10 mouse cellular contexts compared by ENCODE assay signal in genomic region chr8:94561256-94561655, GRCm38 (mm10). TPM values are rescaled to one million over a fixed set of nuclear protein-coding genes. Genes with fewer than 3 reads are reported as not detected.
A peak's percentile ranks its signal among the peaks of the same experiment; 100 is the strongest.
DNase-seq lines count a peak whose midpoint lies in the region; ATAC-seq and TF ChIP-seq lines count a peak whose summit lies in the region.
"Had no signal": no experiment of that assay in that cellular context is flagged by ENCODE, and none has a peak within 500 bp of the region (broad histone marks: within the 10 kb centered on the region; RNA-seq: fewer than 3 reads in every experiment).

No protein-coding gene starts in this region.

- no peak for TF ChIP-seq CTCF in liver, postnatal 0 days (IDR thresholded peaks at IDR 0.05; ENCODE audit: low read depth)

- no peak overlapping the region for H3K4me2 ChIP-seq in forebrain, embryonic 14.5 days (ENCODE audit: low read length)
- H3K4me2 ChIP-seq in midbrain, embryonic 11.5 days, result no peak overlapping the region
- no peak overlapping the region for H3K4me2 ChIP-seq in liver, postnatal 0 days (ENCODE audit: low read depth, low read length)
- H3K4me2 ChIP-seq: heart, embryonic 11.5 days had no signal

- no peak overlapping the region for H3K9ac ChIP-seq in forebrain, embryonic 14.5 days (ENCODE audit: low read length)
- peak overlapping the region; percentile 6; the same call in 1 of the 2 replicates for H3K9ac ChIP-seq in midbrain, embryonic 11.5 days (ENCODE audit: low read length)
- no peak overlapping the region for H3K9ac ChIP-seq in liver, postnatal 0 days (replicated peaks)

- no peak overlapping the region for H3K4me3 ChIP-seq in forebrain, embryonic 14.5 days (ENCODE audit: low read depth, low read length)
- no peak overlapping the region for H3K4me3 ChIP-seq in midbrain, embryonic 11.5 days (ENCODE audit: low read depth, low read length)
- H3K4me3 ChIP-seq in liver, postnatal 0 days (ENCODE audit: low read depth, low read length), result no peak overlapping the region

- ATAC-seq in forebrain, embryonic 14.5 days, result peak; percentile 80
- ATAC-seq in midbrain, embryonic 11.5 days (ENCODE audit: low FRiP score), result peak; percentile 86
- ATAC-seq in liver, postnatal 0 days, result no peak
- ATAC-seq: inflammation-experienced regulatory T-cells, adult 6 months had no signal

- WGBS in forebrain, embryonic 14.5 days, result 24% methylated on average over 5 of the region's 5 CpGs
- 19% methylated on average over 5 of the region's 5 CpGs for WGBS in midbrain, embryonic 11.5 days
- WGBS in liver, postnatal 0 days (ENCODE audit: insufficient replicate concordance), result 74% methylated on average over 5 of the region's 5 CpGs

- peak overlapping the region; percentile 39; the same call in 1 of the 2 replicates for H3K27ac ChIP-seq in forebrain, embryonic 14.5 days (ENCODE audit: low read depth, low read length)
- H3K27ac ChIP-seq in midbrain, embryonic 11.5 days (ENCODE audit: low read depth, low read length), result no peak overlapping the region
- H3K27ac ChIP-seq in liver, postnatal 0 days (ENCODE audit: low read depth), result no peak overlapping the region

- H3K27me3 ChIP-seq in forebrain, embryonic 14.5 days (replicated peaks; ENCODE audit: control insufficient read depth, insufficient read depth, low read length), result no peaks in the 10 kb centered on the region
- peaks cover 7% of the 10 kb centered on the region; the same call in 1 of the 2 replicates for H3K27me3 ChIP-seq in midbrain, embryonic 11.5 days (ENCODE audit: control insufficient read depth, insufficient read depth, low read length)
- no peaks in the 10 kb centered on the region for H3K27me3 ChIP-seq in liver, postnatal 0 days (ENCODE audit: insufficient read depth, low read length)

- H3K9me3 ChIP-seq in forebrain, embryonic 14.5 days (replicated peaks; ENCODE audit: control insufficient read depth, low read length), result no peaks in the 10 kb centered on the region
- no peaks in the 10 kb centered on the region for H3K9me3 ChIP-seq in midbrain, embryonic 11.5 days (ENCODE audit: control insufficient read depth, low read length)
- no peaks in the 10 kb centered on the region for H3K9me3 ChIP-seq in liver, postnatal 0 days (ENCODE audit: low read length)

- H3K4me1 ChIP-seq in forebrain, embryonic 14.5 days (ENCODE audit: control insufficient read depth, insufficient read depth, low read length), result peaks cover 5% of the 10 kb centered on the region
- H3K4me1 ChIP-seq in midbrain, embryonic 11.5 days (ENCODE audit: control insufficient read depth, insufficient read depth, low read length), result peaks cover 7% of the 10 kb centered on the region
- no peaks in the 10 kb centered on the region for H3K4me1 ChIP-seq in liver, postnatal 0 days (ENCODE audit: insufficient read depth)

- H3K36me3 ChIP-seq in forebrain, embryonic 14.5 days (ENCODE audit: control insufficient read depth, insufficient read depth, low read length), result no peaks in the 10 kb centered on the region
- H3K36me3 ChIP-seq in midbrain, embryonic 11.5 days (ENCODE audit: control insufficient read depth, insufficient read depth, low read length), result no peaks in the 10 kb centered on the region; the same call in 1 of the 2 replicates
- H3K36me3 ChIP-seq in liver, postnatal 0 days (replicated peaks; ENCODE audit: insufficient read depth, low read length), result no peaks in the 10 kb centered on the region; the same call in 1 of the 2 replicates

- TF ChIP-seq EP300 in liver, postnatal 0 days (IDR thresholded peaks at IDR 0.05; ENCODE audit: low read depth), result no peak

- peak; percentile 37 for DNase-seq in right cerebral cortex, adult 18-20 months
- no peak for DNase-seq in right cerebral cortex, postnatal 14 days
- peak; percentile 65 for DNase-seq in forebrain, embryonic 14.5 days (ENCODE audit: low spot score)
- peak; percentile 92 for DNase-seq in midbrain, embryonic 11.5 days (ENCODE audit: low spot score, missing footprints)
- DNase-seq in gastrocnemius, adult 8-10 months (ENCODE audit: low spot score in 2 of 2), result no peak
- DNase-seq in thymus, postnatal 25 days, result no peak
- no peak for DNase-seq in liver, postnatal 0 days
- DNase-seq: lung, postnatal 4 days had no signal

RNA-seq across cellular contexts. Expression of gene Cpne2, which starts 28.5 kb away (rescaled TPM):
- 18.0 and 26.0 TPM in 2 replicates for polyA plus RNA-seq in forebrain, embryonic 14.5 days (2014; fragmentation: Nextera tagmentation; extraction: Ambion mirVana)
- 11.1 and 12.4 TPM in 2 replicates for polyA plus RNA-seq in midbrain, embryonic 11.5 days (2014; fragmentation: Nextera tagmentation; extraction: Ambion mirVana)
- 1 to 10 TPM; 4.3 to 9.8 (median 6.8) TPM for total RNA-seq in gastrocnemius, adult 8-10 months (2022)
- 3.9 and 4.2 TPM in 2 replicates for polyA plus RNA-seq in liver, postnatal 0 days (2015; fragmentation: Nextera tagmentation; extraction: Ambion mirVana)

RNA-seq across cellular contexts. Expression of gene Rspry1, which starts 40.5 kb away (rescaled TPM):
- polyA plus RNA-seq in forebrain, embryonic 14.5 days (2014; fragmentation: Nextera tagmentation; extraction: Ambion mirVana), result 46.4 and 47.6 TPM in 2 replicates
- polyA plus RNA-seq in midbrain, embryonic 11.5 days (2014; fragmentation: Nextera tagmentation; extraction: Ambion mirVana), result 50.7 and 51.9 TPM in 2 replicates
- 1 to 10 TPM; 7.3 to 8.9 (median 8.2) TPM for total RNA-seq in gastrocnemius, adult 8-10 months (2022)
- polyA plus RNA-seq in liver, postnatal 0 days (2015; fragmentation: Nextera tagmentation; extraction: Ambion mirVana), result 10.2 and 11.1 TPM in 2 replicates

RNA-seq across cellular contexts. Expression of gene Fam192a, which starts 40.5 kb away (rescaled TPM):
- polyA plus RNA-seq in forebrain, embryonic 14.5 days (2014; fragmentation: Nextera tagmentation; extraction: Ambion mirVana), result 96.2 and 108 TPM in 2 replicates
- 107 and 127 TPM in 2 replicates for polyA plus RNA-seq in midbrain, embryonic 11.5 days (2014; fragmentation: Nextera tagmentation; extraction: Ambion mirVana)
- 10 to 100 TPM; 16.9 to 23.1 (median 18.4) TPM for total RNA-seq in gastrocnemius, adult 8-10 months (2022)
- 23.6 and 24.2 TPM in 2 replicates for polyA plus RNA-seq in liver, postnatal 0 days (2015; fragmentation: Nextera tagmentation; extraction: Ambion mirVana)

Comparison
In these comparisons a context has a peak if more than half of its experiments do, and no peak if none do; other contexts are left out.
1. DNase-seq: peak in right cerebral cortex, adult 18-20 months (single experiment), forebrain, embryonic 14.5 days (single experiment) and midbrain, embryonic 11.5 days (single experiment); none in right cerebral cortex, postnatal 14 days (single experiment), gastrocnemius, adult 8-10 months (0 of 2), thymus, postnatal 25 days (single experiment) and liver, postnatal 0 days (single experiment).